Mouse (Mus musculus) embryonic fibroblast, embryonic 13.5 days (primary cell): ENCODE measurements at regions not wholly inside any gene's neighbourhood (a gene's known extent, or its start where the extent isn't known, plus 50 kb on each side); places are given as distances from the start of the nearest gene placed in this dataset.
"Not testable (repeated sequence)": the region's sequence is repeated elsewhere in the genome, so short reads cannot be mapped to it uniquely, and the experiment has no call there.

ENCODE experiments used
- H3K27ac ChIP-seq: 2 replicates; pipeline ENCODE4 v1.5.1; 2012; ENCODE audit warnings: low read length, control low read depth, inconsistent platforms; ENCODE audit not compliant: insufficient read depth
- H3K4me1 ChIP-seq: 2 replicates; pipeline ENCODE4 v1.6.1; 2011; ENCODE audit warnings: low read length; ENCODE audit not compliant: control insufficient read depth, insufficient read depth
- H3K4me3 ChIP-seq: 2 replicates; pipeline ENCODE4 v1.5.1; 2011; ENCODE audit warnings: mild to moderate bottlenecking, control low read depth, low read length; ENCODE audit not compliant: insufficient read depth
- CTCF ChIP-seq: IDR thresholded peaks from 2 replicates; pipeline ENCODE4 v1.5.1; 2011; ENCODE audit warnings: mild to moderate bottlenecking, control low read depth, low read length, moderate library complexity, borderline replicate concordance; ENCODE audit not compliant: insufficient read depth
- POLR2A ChIP-seq: IDR thresholded peaks from 2 replicates; pipeline ENCODE4 v1.6.1; 2011; ENCODE audit warnings: low read depth, mild to moderate bottlenecking, control low read depth, low read length, moderate library complexity

- Histone ChIP-seq H3K4me3 (no peak overlapping the region), H3K4me1 (no peaks in the 10 kb centered on the region), H3K27ac (no peak overlapping the region)
- TF ChIP-seq POLR2A (no peak), CTCF (no peak)
Measured at GRCm38 (mm10) chr6:95058017-95058416, 59.0 kb upstream of the Kbtbd8 start.

- Histone ChIP-seq H3K4me1 (no peaks in the 10 kb centered on the region), H3K27ac (no peak overlapping the region), H3K4me3 (no peak overlapping the region)
- TF ChIP-seq CTCF, result no peak
- no peak for TF ChIP-seq POLR2A
Measured at GRCm38 (mm10) chr6:95056222-95056621, 60.8 kb upstream of the Kbtbd8 start.

- no peak for TF ChIP-seq POLR2A
- TF ChIP-seq CTCF, result no peak
- H3K27ac ChIP-seq, result no peak overlapping the region
- no peaks in the 10 kb centered on the region for H3K4me1 ChIP-seq
- H3K4me3 ChIP-seq, result no peak overlapping the region
Measured at GRCm38 (mm10) chr6:95053717-95054382, 63.2 kb upstream of the Kbtbd8 start.

GRCm38 (mm10) chr6:95041351-95041750 lies 75.7 kb upstream of the Kbtbd8 start:
- not testable (repeated sequence) for H3K4me1 ChIP-seq, H3K27ac ChIP-seq

GRCm38 (mm10) chr6:95024239-95024638 lies 92.8 kb upstream of the Kbtbd8 start:
- TF ChIP-seq POLR2A, result no peak
- TF ChIP-seq CTCF, result no peak

More at GRCm38 (mm10) chr6:95041351-95041750, 75.7 kb upstream of the Kbtbd8 start:
- H3K4me3 ChIP-seq, result not testable (repeated sequence)

GRCm38 (mm10) chr6:95021724-95022123 lies 95.3 kb upstream of the Kbtbd8 start:
- Histone ChIP-seq H3K4me1 (no peaks in the 10 kb centered on the region), H3K4me3 (no peak overlapping the region), H3K27ac (no peak overlapping the region)
- no peak for TF ChIP-seq CTCF
- no peak for TF ChIP-seq POLR2A

More at GRCm38 (mm10) chr6:95024239-95024638, 92.8 kb upstream of the Kbtbd8 start:
- no peaks in the 10 kb centered on the region for H3K4me1 ChIP-seq
- no peak overlapping the region for H3K4me3 ChIP-seq
- no peak overlapping the region for H3K27ac ChIP-seq

GRCm38 (mm10) chr6:95017911-95018310 lies 99.1 kb upstream of the Kbtbd8 start:
- TF ChIP-seq CTCF (no peak), POLR2A (no peak)
- Histone ChIP-seq H3K27ac (no peak overlapping the region), H3K4me3 (no peak overlapping the region), H3K4me1 (no peaks in the 10 kb centered on the region)

GRCm38 (mm10) chr6:95017484-95017883 lies 99.6 kb upstream of the Kbtbd8 start:
- Histone ChIP-seq H3K27ac (no peak overlapping the region), H3K4me3 (no peak overlapping the region), H3K4me1 (no peaks in the 10 kb centered on the region)
- no peak for TF ChIP-seq POLR2A
- TF ChIP-seq CTCF, result no peak

GRCm38 (mm10) chr6:95013096-95013495 lies 103.9 kb upstream of the Kbtbd8 start:
- no peak overlapping the region for H3K4me3 ChIP-seq
- H3K4me1 ChIP-seq, result no peaks in the 10 kb centered on the region
- TF ChIP-seq POLR2A (no peak), CTCF (no peak)
- H3K27ac ChIP-seq, result no peak overlapping the region

GRCm38 (mm10) chr6:95006485-95006884 lies 110.6 kb upstream of the Kbtbd8 start:
- H3K4me3 ChIP-seq, result no peak overlapping the region
- TF ChIP-seq POLR2A, result no peak
- no peak for TF ChIP-seq CTCF
- H3K27ac ChIP-seq, result no peak overlapping the region
- no peaks in the 10 kb centered on the region for H3K4me1 ChIP-seq
